Mouse (Mus musculus): ENCODE measurements around the gene Olfr319. TPM values are rescaled to one million over a fixed set of nuclear protein-coding genes. Genes with fewer than 3 reads are reported as not detected.
"Not testable (repeated sequence)": the region's sequence is repeated elsewhere in the genome, so short reads cannot be mapped to it uniquely, and the experiment has no call there.

Gene Olfr319
- not detected in 2 replicates for polyA plus RNA-seq (2012; ENCODE audit: insufficient read depth, insufficient read length, low replicate concordance, missing spikeins)

DNA sequence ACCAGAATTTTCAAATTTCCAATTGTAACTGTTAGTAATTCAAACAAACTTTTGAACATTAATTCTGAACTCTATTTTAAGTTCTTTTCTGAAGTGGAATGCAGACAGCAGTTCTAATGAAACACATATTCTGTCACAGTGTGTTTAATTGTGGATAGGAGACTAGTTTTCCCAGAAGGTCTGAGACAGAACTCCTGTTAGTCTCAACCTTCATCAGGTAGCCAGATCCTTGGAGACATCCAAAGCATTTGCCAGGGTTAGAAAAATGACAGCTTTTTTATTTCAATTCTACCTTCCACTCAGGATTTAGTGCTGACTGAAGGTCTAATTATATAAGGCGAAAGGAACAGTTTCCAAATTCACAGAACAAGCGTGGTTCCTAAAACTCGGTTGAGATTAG, at the start of gene Olfr319:
Olfr319 (plus strand) TSS at position 301 of the 400 bp plus-strand sequence.
- Histone ChIP-seq H3K4me1 (ENCODE audit: control insufficient read depth, insufficient read depth, low read length) (no peaks in the 10 kb centered on the region), H3K4me3 (ENCODE audit: insufficient read depth, low read depth, low read length) (no peak within 1 kb of the TSS), H3K27ac (ENCODE audit: insufficient read depth, low read depth, low read length) (no peak within 1 kb of the TSS)
- 86% methylated on average over 3 of the region's 3 CpGs for WGBS
- TF ChIP-seq CTCF (IDR thresholded peaks at IDR 0.05; ENCODE audit: insufficient read depth, low read depth, low read length) (no peak), POLR2A (IDR thresholded peaks at IDR 0.05; ENCODE audit: insufficient read depth, low read depth, low read length) (no peak)

DNA sequence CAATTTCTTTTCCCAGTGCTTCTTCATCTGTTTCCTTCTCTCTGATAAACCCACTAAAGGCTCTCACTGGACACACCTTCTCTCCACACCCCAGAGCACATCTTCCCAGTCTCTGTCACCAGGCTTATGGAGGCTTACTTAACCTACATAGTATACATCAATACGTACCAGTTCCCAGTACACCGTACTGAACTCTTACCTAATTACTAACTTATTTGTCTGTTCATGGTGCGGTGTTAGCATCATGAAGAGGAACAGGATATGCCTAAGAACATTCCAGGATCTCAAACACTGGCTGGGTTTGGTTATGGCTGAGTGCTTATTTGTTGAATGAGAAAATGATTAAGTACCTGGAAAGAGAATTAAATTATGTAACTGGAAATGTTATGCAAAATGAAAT, 43.8 kb upstream of the Olfr319 start:
- Histone ChIP-seq H3K4me3 (ENCODE audit: insufficient read depth, low read depth, low read length) (no peak overlapping the region), H3K4me1 (ENCODE audit: control insufficient read depth, insufficient read depth, low read length) (no peaks in the 10 kb centered on the region), H3K27ac (ENCODE audit: insufficient read depth, low read depth, low read length) (no peak overlapping the region)
- 91% methylated on average over 3 of the region's 3 CpGs for WGBS
- no peak for TF ChIP-seq POLR2A (IDR thresholded peaks at IDR 0.05; ENCODE audit: insufficient read depth, low read depth, low read length)
- no peak for TF ChIP-seq CTCF (IDR thresholded peaks at IDR 0.05; ENCODE audit: insufficient read depth, low read depth, low read length)

DNA sequence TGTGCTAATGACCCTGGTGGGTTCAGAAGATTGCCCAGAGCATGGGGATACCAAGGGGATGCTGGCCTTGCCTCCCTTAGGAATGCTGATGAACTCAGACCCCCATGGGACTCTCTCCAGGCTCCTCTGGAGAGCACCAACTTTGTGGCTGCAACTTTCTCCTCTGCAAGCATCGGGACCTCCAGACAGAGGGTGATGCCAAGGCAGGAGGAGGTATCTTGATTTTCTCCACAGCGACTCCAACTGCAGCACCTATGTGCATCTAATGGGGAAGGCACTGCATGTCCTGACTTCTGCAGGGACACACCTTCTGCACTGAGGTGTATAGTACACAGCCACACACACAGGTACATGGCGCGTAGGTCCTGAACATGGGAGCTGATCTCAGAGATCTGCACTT, 40.4 kb upstream of the Olfr319 start, which contains the start of gene Olfr322:
Olfr322 (plus strand) TSS at position 187 of the 400 bp plus-strand sequence.
- Histone ChIP-seq H3K4me3 (ENCODE audit: insufficient read depth, low read depth, low read length) (no peak within 1 kb of the TSS), H3K4me1 (ENCODE audit: control insufficient read depth, insufficient read depth, low read length) (no peaks in the 10 kb centered on the region), H3K27ac (ENCODE audit: insufficient read depth, low read depth, low read length) (no peak within 1 kb of the TSS)
- 88% methylated on average over 4 of the region's 4 CpGs for WGBS
- TF ChIP-seq POLR2A (IDR thresholded peaks at IDR 0.05; ENCODE audit: insufficient read depth, low read depth, low read length) (no peak), CTCF (IDR thresholded peaks at IDR 0.05; ENCODE audit: insufficient read depth, low read depth, low read length) (no peak)

DNA sequence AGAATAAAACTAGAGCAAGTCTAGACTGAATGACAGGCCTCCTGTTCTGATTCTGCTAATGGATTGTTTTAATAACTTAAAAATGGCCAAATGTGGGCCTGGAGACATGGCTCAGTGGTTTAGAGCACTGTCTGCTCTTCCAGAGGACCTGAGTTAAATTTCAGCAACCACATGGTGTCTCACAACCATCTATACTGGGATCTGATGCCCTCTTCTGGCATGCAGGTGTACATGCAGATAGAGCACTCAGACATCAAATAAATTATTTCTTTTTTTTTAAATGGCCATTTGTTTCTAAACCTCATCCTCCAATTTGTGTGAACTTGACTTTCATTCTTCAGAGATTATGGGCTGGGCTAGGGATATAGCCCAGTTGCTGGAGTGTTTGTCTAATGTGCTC, 29.7 kb upstream of the Olfr319 start:
- no peak overlapping the region for H3K27ac ChIP-seq (ENCODE audit: insufficient read depth, low read depth, low read length)
- no peaks in the 10 kb centered on the region for H3K4me1 ChIP-seq (ENCODE audit: control insufficient read depth, insufficient read depth, low read length)
- TF ChIP-seq CTCF (IDR thresholded peaks at IDR 0.05; ENCODE audit: insufficient read depth, low read depth, low read length), result no peak
- no peak for TF ChIP-seq POLR2A (IDR thresholded peaks at IDR 0.05; ENCODE audit: insufficient read depth, low read depth, low read length)
- no peak overlapping the region for H3K4me3 ChIP-seq (ENCODE audit: insufficient read depth, low read depth, low read length)

GRCm38 (mm10) chr11:58671825-58672224, 27.1 kb upstream of the Olfr319 start:
- Histone ChIP-seq H3K4me1 (ENCODE audit: control insufficient read depth, insufficient read depth, low read length) (no peaks in the 10 kb centered on the region), H3K27ac (ENCODE audit: insufficient read depth, low read depth, low read length) (no peak overlapping the region), H3K4me3 (ENCODE audit: insufficient read depth, low read depth, low read length) (no peak overlapping the region)
- WGBS, result 52% methylated on average over 4 of the region's 4 CpGs
- TF ChIP-seq CTCF (IDR thresholded peaks at IDR 0.05; ENCODE audit: insufficient read depth, low read depth, low read length) (no peak), POLR2A (IDR thresholded peaks at IDR 0.05; ENCODE audit: insufficient read depth, low read depth, low read length) (no peak)

DNA sequence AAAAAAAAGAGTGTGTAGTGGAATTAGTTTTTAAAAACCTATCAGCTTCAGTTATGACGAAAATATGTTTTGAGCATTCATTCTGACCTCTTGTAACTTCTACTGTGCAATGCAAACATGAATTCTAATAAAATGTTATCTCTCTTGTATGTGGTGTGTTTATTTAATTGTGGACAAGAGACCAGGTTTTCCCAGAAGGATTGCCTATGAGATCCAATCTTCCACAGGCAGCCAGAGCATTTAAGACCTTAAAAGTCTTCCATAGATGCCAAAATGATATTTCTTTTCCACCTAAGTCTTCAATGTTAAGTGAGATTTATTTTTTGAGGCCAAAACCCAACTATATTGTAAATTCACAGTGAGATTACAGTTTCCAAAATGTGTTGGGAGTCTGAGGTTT, 18.2 kb upstream of the Olfr319 start, which contains the start of gene Olfr320:
Olfr320 (plus strand) TSS at position 301 of the 400 bp plus-strand sequence.
- 86% methylated on average over 1 of the region's 1 CpGs for WGBS
- Histone ChIP-seq H3K4me3 (ENCODE audit: insufficient read depth, low read depth, low read length) (no peak within 1 kb of the TSS), H3K27ac (ENCODE audit: insufficient read depth, low read depth, low read length) (no peak within 1 kb of the TSS), H3K4me1 (ENCODE audit: control insufficient read depth, insufficient read depth, low read length) (no peaks in the 10 kb centered on the region)
- TF ChIP-seq POLR2A (IDR thresholded peaks at IDR 0.05; ENCODE audit: insufficient read depth, low read depth, low read length) (no peak), CTCF (IDR thresholded peaks at IDR 0.05; ENCODE audit: insufficient read depth, low read depth, low read length) (no peak)

DNA sequence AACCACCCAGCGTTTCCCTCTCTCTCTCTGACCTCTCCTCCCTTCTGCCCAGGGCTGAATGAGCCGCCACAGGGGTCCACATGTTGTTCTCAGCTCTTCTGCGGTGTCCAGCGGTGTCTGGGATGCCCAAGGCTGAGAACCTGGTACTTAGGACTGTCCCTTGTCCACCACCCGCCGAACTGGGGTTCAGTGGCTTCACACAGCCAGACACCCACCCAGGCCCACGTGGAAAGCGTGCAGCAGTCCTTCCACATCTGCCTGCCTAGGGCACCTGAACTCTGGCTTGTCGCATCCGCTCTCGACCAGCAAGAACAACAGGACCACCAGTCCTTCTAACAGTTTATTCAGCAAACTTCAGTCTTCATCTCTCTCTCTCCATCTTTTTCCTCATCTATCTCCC, 10.1 kb downstream of the Olfr319 start:
- Histone ChIP-seq H3K4me3 (ENCODE audit: insufficient read depth, low read depth, low read length) (no peak overlapping the region), H3K27ac (ENCODE audit: insufficient read depth, low read depth, low read length) (no peak overlapping the region), H3K4me1 (ENCODE audit: control insufficient read depth, insufficient read depth, low read length) (no peaks in the 10 kb centered on the region)
- TF ChIP-seq POLR2A (IDR thresholded peaks at IDR 0.05; ENCODE audit: insufficient read depth, low read depth, low read length) (no peak), CTCF (IDR thresholded peaks at IDR 0.05; ENCODE audit: insufficient read depth, low read depth, low read length) (no peak)
- 82% methylated on average over 11 of the region's 11 CpGs for WGBS

GRCm38 (mm10) chr11:58717723-58718122, 18.8 kb downstream of the Olfr319 start:
- H3K4me1 ChIP-seq (ENCODE audit: control insufficient read depth, insufficient read depth, low read length); H3K27ac ChIP-seq (ENCODE audit: insufficient read depth, low read depth, low read length); H3K4me3 ChIP-seq (ENCODE audit: insufficient read depth, low read depth, low read length): not testable (repeated sequence)
- 94% methylated on average over 7 of the region's 7 CpGs for WGBS

GRCm38 (mm10) chr11:58719701-58720100, 20.7 kb downstream of the Olfr319 start:
- H3K27ac ChIP-seq (ENCODE audit: insufficient read depth, low read depth, low read length), result no peak overlapping the region
- no peaks in the 10 kb centered on the region for H3K4me1 ChIP-seq (ENCODE audit: control insufficient read depth, insufficient read depth, low read length)
- no peak for TF ChIP-seq CTCF (IDR thresholded peaks at IDR 0.05; ENCODE audit: insufficient read depth, low read depth, low read length)
- TF ChIP-seq POLR2A (IDR thresholded peaks at IDR 0.05; ENCODE audit: insufficient read depth, low read depth, low read length), result no peak
- H3K4me3 ChIP-seq (ENCODE audit: insufficient read depth, low read depth, low read length), result no peak overlapping the region
- 92% methylated on average over 4 of the region's 4 CpGs for WGBS

GRCm38 (mm10) chr11:58723914-58724313, 25.0 kb downstream of the Olfr319 start, which contains the start of gene Olfr318:
TSS of gene Olfr318 (minus strand) at chr11:58724014.
- Histone ChIP-seq H3K27ac (ENCODE audit: insufficient read depth, low read depth, low read length) (no peak within 1 kb of the TSS), H3K4me3 (ENCODE audit: insufficient read depth, low read depth, low read length) (no peak within 1 kb of the TSS), H3K4me1 (ENCODE audit: control insufficient read depth, insufficient read depth, low read length) (no peaks in the 10 kb centered on the region)
- TF ChIP-seq POLR2A (IDR thresholded peaks at IDR 0.05; ENCODE audit: insufficient read depth, low read depth, low read length) (no peak), CTCF (IDR thresholded peaks at IDR 0.05; ENCODE audit: insufficient read depth, low read depth, low read length) (no peak)

DNA sequence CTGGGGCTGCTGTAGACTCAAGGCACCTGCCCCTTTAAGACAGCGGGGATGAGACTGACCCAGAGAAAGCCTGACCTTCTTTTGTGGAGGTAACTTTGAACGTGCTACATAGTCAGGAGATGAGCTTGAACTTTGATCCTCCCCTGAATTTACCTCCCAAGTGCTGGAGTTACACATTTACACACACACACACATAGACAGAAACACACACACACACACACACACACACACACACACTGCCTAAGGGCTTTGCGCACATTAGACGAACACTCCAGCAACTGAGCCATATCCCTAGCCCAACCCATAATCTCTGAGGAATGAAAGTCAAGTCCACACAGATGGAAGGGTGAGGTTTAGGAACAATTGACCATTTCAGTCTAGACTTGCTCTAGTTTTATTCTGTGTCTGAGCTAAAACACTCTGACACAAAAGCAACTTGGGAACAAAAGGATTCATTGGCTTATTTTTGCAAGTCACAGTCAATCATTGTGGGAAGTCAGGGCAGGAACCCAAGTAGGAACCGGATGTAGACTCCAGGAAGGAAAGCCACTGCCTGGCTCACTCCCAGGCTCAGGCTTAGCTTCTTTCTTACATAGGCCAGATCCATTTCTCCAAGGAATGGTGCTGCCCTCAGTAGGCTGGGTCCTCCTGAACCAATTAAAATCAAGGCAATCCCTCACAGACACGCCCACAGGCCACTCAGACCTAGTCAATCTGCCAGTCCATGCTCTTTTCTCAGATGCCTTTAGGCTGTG, 29.1 kb downstream of the Olfr319 start:
- H3K27ac ChIP-seq (ENCODE audit: insufficient read depth, low read depth, low read length); H3K4me1 ChIP-seq (ENCODE audit: control insufficient read depth, insufficient read depth, low read length); H3K4me3 ChIP-seq (ENCODE audit: insufficient read depth, low read depth, low read length): not testable (repeated sequence)
- WGBS, result 76% methylated on average over 6 of the region's 6 CpGs
